Mouse (Mus musculus) ovary, adult 10 weeks (tissue): ENCODE measurements around the gene Ppp1cc. TPM values are rescaled to one million over a fixed set of nuclear protein-coding genes. Genes with fewer than 3 reads are reported as not detected.

Source experiments
- polyA plus RNA-seq: library from polyadenylated mRNA; stranded (reverse); fragments of 350-450 nt; fragmentation: Illumina TruSeq; extraction: RNeasy Lipid Tissue Mini Kit (QIAGEN cat#74804); gene quantifications from one replicate; pipeline ENCODE4 v1.2.3, GENCODE M21; 2014

The Ppp1cc gene
- 470 TPM for polyA plus RNA-seq

GRCm38 (mm10) chr5:122157827-122158381, at the start of gene Ppp1cc:
Gene Ppp1cc, plus strand, starts transcription at chr5:122158278.

GRCm38 (mm10) chr5:122140723-122141122, 17.4 kb upstream of the Ppp1cc start, which contains the start of gene Ccdc63:
Gene Ccdc63, minus strand, starts transcription at chr5:122140823.

GRCm38 (mm10) chr5:122206475-122206874, 48.4 kb downstream of the Ppp1cc start, which contains the start of gene Hvcn1:
Gene Hvcn1, plus strand, starts transcription at chr5:122206804.

Other genes with a start within 250 kb of the Ppp1cc start
- 0.17 TPM for gene Cux2, start 108.2 kb upstream of the Ppp1cc start, polyA plus RNA-seq
- not detected for gene Myl2, start 57.3 kb upstream of the Ppp1cc start, polyA plus RNA-seq
- gene Ccdc63, start 17.5 kb upstream of the Ppp1cc start, polyA plus RNA-seq = not detected
- gene Hvcn1, start 48.5 kb downstream of the Ppp1cc start, polyA plus RNA-seq = 1.1 TPM
- gene Tctn1, start 106.2 kb downstream of the Ppp1cc start, polyA plus RNA-seq = 2.5 TPM
- gene Pptc7, start 126.1 kb downstream of the Ppp1cc start, polyA plus RNA-seq = 35.9 TPM
- gene Rad9b, start 196.0 kb downstream of the Ppp1cc start, polyA plus RNA-seq = 2.8 TPM
- 140 TPM for gene Vps29, start 196.1 kb downstream of the Ppp1cc start, polyA plus RNA-seq
- 20.9 TPM for gene Gpn3, start 213.6 kb downstream of the Ppp1cc start, polyA plus RNA-seq
- gene Fam216a, start 214.1 kb downstream of the Ppp1cc start, polyA plus RNA-seq = 20.3 TPM
- gene Arpc3, start 233.6 kb downstream of the Ppp1cc start, polyA plus RNA-seq = 140 TPM